Mouse (Mus musculus) heart, adult 2 months (tissue): ENCODE measurements around the gene Sestd1.

Experiments used
- CTCF ChIP-seq: fragments of 200-600 bp; IDR thresholded peaks from 2 replicates; pipeline ENCODE4 v1.8.1; 2022; ENCODE audit warnings: antibody characterized with exemption, mild to moderate bottlenecking, moderate library complexity
- POLR2A ChIP-seq: fragments of 200-500 bp; IDR thresholded peaks from 2 replicates; pipeline ENCODE4 v1.6.1; 2011; ENCODE audit warnings: mild to moderate bottlenecking, low read depth, low read length, control low read depth; ENCODE audit not compliant: insufficient read depth

DNA sequence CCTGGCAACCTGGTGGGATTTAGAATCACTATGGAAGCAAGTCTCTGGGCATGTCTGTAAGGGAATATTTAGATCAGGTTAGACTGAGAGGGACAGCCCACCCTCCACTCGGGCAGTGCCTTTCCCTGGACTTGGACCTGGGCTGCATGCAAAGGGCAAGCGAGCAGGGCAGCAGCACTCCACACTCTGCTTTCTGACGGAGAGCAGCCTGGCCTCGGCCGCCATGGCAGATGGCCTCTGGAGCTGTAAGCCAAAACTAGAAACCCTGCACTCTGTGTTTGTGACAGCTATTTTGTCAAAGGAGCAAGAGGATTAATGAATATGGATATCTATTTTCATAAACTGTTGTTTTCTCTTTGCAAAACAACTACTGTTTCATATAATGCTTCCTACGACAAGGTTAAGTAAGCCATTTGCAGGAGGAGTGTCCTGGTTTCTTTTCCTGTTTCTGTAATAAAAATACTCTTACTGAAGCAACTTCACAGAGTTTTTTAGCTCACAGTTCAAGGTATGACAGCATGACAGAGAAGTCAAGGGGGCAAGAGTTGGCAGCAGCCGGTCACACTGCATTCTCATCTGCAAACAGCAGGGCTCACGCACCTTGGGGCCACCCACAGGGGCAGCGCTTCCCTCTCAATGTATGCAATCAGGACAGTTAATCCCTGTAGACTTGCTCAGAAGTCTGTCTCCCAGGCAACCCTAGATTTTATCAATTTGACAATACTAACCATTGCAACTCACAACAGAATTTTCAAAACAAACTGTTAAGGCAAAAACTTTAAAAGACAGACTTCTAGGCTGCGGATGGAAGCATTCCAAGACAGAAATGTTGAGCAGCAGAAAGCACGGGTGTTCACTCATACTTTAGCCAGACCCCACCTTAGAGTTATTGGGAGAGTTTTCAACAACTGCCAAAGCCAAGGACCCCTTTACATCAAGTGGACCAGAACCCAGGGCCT, 16.6 kb downstream of the Sestd1 start:
- no peak for TF ChIP-seq POLR2A
- TF ChIP-seq CTCF, result 0 out of 2 replicates have a peak, but pooled peaks have one; percentile 5
